Mouse (Mus musculus): ENCODE data around the gene Camta1. TPM values are rescaled to one million over a fixed set of nuclear protein-coding genes. Genes with fewer than 3 reads are reported as not detected.
A peak's percentile ranks its signal among the peaks of the same experiment; 100 is the strongest.

Camta1 gene
- polyA plus RNA-seq, 1 experiment from 2014 or later: 123 TPM

- H3K9me3 ChIP-seq (replicated peaks; ENCODE audit: control insufficient read depth, low read length): no peaks in the 10 kb centered on the region
- H3K27me3 ChIP-seq (replicated peaks; ENCODE audit: control insufficient read depth, insufficient read depth, low read length): no peaks in the 10 kb centered on the region
- H3K36me3 ChIP-seq (ENCODE audit: control insufficient read depth, insufficient read depth, low read length): 0 out of 2 replicates have a peak, but pooled peaks cover 2% of the 10 kb centered on the region
- ATAC-seq (no peak), DNase-seq (ENCODE audit: low spot score) (no peak)
- 60% methylated on average over 6 of the region's 6 CpGs for WGBS
- H3K27ac ChIP-seq (ENCODE audit: low read depth, low read length): no peak overlapping the region
- no peak overlapping the region for H3K4me2 ChIP-seq (ENCODE audit: low read length)
- no peak overlapping the region for H3K4me3 ChIP-seq (ENCODE audit: low read depth, low read length)
- H3K4me1 ChIP-seq (ENCODE audit: control insufficient read depth, insufficient read depth, low read length): no peaks in the 10 kb centered on the region
- no peak overlapping the region for H3K9ac ChIP-seq (ENCODE audit: low read length)
Measured at GRCm38 (mm10) chr4:151777451-151777850, 84.2 kb downstream of the Camta1 start.

- Histone ChIP-seq H3K4me3 (ENCODE audit: low read depth, low read length) (no peak overlapping the region), H3K4me1 (ENCODE audit: control insufficient read depth, insufficient read depth, low read length) (peaks cover 6% of the 10 kb centered on the region), H3K9me3 (replicated peaks; ENCODE audit: control insufficient read depth, low read length) (no peaks in the 10 kb centered on the region), H3K4me2 (ENCODE audit: low read length) (no peak overlapping the region), H3K27ac (ENCODE audit: low read depth, low read length) (no peak overlapping the region), H3K9ac (ENCODE audit: low read length) (no peak overlapping the region), H3K36me3 (ENCODE audit: control insufficient read depth, insufficient read depth, low read length) (no peaks in the 10 kb centered on the region), H3K27me3 (replicated peaks; ENCODE audit: control insufficient read depth, insufficient read depth, low read length) (no peaks in the 10 kb centered on the region)
- DNase-seq (ENCODE audit: low spot score) (no peak), ATAC-seq (no peak)
- WGBS: 87% methylated on average over 7 of the region's 7 CpGs
Measured at GRCm38 (mm10) chr4:151775441-151775840, 86.2 kb downstream of the Camta1 start.

- no peaks in the 10 kb centered on the region for H3K9me3 ChIP-seq (replicated peaks; ENCODE audit: control insufficient read depth, low read length)
- H3K9ac ChIP-seq (ENCODE audit: low read length): no peak overlapping the region
- no peaks in the 10 kb centered on the region for H3K36me3 ChIP-seq (ENCODE audit: control insufficient read depth, insufficient read depth, low read length)
- H3K4me2 ChIP-seq (ENCODE audit: low read length): no peak overlapping the region
- peaks cover 6% of the 10 kb centered on the region for H3K4me1 ChIP-seq (ENCODE audit: control insufficient read depth, insufficient read depth, low read length)
- no peaks in the 10 kb centered on the region for H3K27me3 ChIP-seq (replicated peaks; ENCODE audit: control insufficient read depth, insufficient read depth, low read length)
- ATAC-seq (no peak), DNase-seq (ENCODE audit: low spot score) (no peak)
- 93% methylated on average over 3 of the region's 3 CpGs for WGBS
- no peak overlapping the region; the same call in 1 of the 2 replicates for H3K27ac ChIP-seq (ENCODE audit: low read depth, low read length)
- no peak overlapping the region for H3K4me3 ChIP-seq (ENCODE audit: low read depth, low read length)
Measured at GRCm38 (mm10) chr4:151773651-151774050, 88.0 kb downstream of the Camta1 start.

- Histone ChIP-seq H3K4me1 (ENCODE audit: control insufficient read depth, insufficient read depth, low read length) (peaks cover 6% of the 10 kb centered on the region), H3K9me3 (replicated peaks; ENCODE audit: control insufficient read depth, low read length) (no peaks in the 10 kb centered on the region), H3K4me3 (ENCODE audit: low read depth, low read length) (no peak overlapping the region), H3K36me3 (ENCODE audit: control insufficient read depth, insufficient read depth, low read length) (no peaks in the 10 kb centered on the region), H3K9ac (ENCODE audit: low read length) (no peak overlapping the region), H3K4me2 (ENCODE audit: low read length) (no peak overlapping the region), H3K27ac (ENCODE audit: low read depth, low read length) (no peak overlapping the region; the same call in 1 of the 2 replicates), H3K27me3 (replicated peaks; ENCODE audit: control insufficient read depth, insufficient read depth, low read length) (no peaks in the 10 kb centered on the region)
- WGBS: 86% methylated on average over 5 of the region's 5 CpGs
- no peak for DNase-seq (ENCODE audit: low spot score)
- ATAC-seq: no peak
Measured at GRCm38 (mm10) chr4:151773007-151773406, 88.7 kb downstream of the Camta1 start.

GRCm38 (mm10) chr4:151770697-151771096, 91.0 kb downstream of the Camta1 start:
- Histone ChIP-seq H3K4me1 (ENCODE audit: control insufficient read depth, insufficient read depth, low read length) (peaks cover 11% of the 10 kb centered on the region), H3K27me3 (replicated peaks; ENCODE audit: control insufficient read depth, insufficient read depth, low read length) (no peaks in the 10 kb centered on the region), H3K27ac (ENCODE audit: low read depth, low read length) (no peak overlapping the region), H3K4me2 (ENCODE audit: low read length) (no peak overlapping the region), H3K36me3 (ENCODE audit: control insufficient read depth, insufficient read depth, low read length) (no peaks in the 10 kb centered on the region), H3K9ac (ENCODE audit: low read length) (no peak overlapping the region), H3K9me3 (replicated peaks; ENCODE audit: control insufficient read depth, low read length) (no peaks in the 10 kb centered on the region), H3K4me3 (ENCODE audit: low read depth, low read length) (no peak overlapping the region)
- 37% methylated on average over 5 of the region's 5 CpGs for WGBS
- ATAC-seq (no peak), DNase-seq (ENCODE audit: low spot score) (peak; percentile 32)

- Histone ChIP-seq H3K4me2 (ENCODE audit: low read length) (no peak overlapping the region), H3K27ac (ENCODE audit: low read depth, low read length) (no peak overlapping the region), H3K36me3 (ENCODE audit: control insufficient read depth, insufficient read depth, low read length) (no peaks in the 10 kb centered on the region), H3K9ac (ENCODE audit: low read length) (no peak overlapping the region), H3K4me1 (ENCODE audit: control insufficient read depth, insufficient read depth, low read length) (peaks cover 13% of the 10 kb centered on the region), H3K4me3 (ENCODE audit: low read depth, low read length) (no peak overlapping the region), H3K9me3 (replicated peaks; ENCODE audit: control insufficient read depth, low read length) (no peaks in the 10 kb centered on the region), H3K27me3 (replicated peaks; ENCODE audit: control insufficient read depth, insufficient read depth, low read length) (no peaks in the 10 kb centered on the region)
- 92% methylated on average over 4 of the region's 4 CpGs for whole genome bisulfite sequencing
- DNase-seq (ENCODE audit: low spot score) (no peak), ATAC-seq (no peak)
Measured at GRCm38 (mm10) chr4:151767786-151768185, 93.9 kb downstream of the Camta1 start.

- 92% methylated on average over 8 of the region's 8 CpGs for WGBS
- Histone ChIP-seq H3K27me3 (replicated peaks; ENCODE audit: control insufficient read depth, insufficient read depth, low read length) (no peaks in the 10 kb centered on the region), H3K36me3 (ENCODE audit: control insufficient read depth, insufficient read depth, low read length) (no peaks in the 10 kb centered on the region), H3K4me2 (ENCODE audit: low read length) (no peak overlapping the region), H3K9ac (ENCODE audit: low read length) (no peak overlapping the region), H3K27ac (ENCODE audit: low read depth, low read length) (no peak overlapping the region), H3K4me3 (ENCODE audit: low read depth, low read length) (no peak overlapping the region), H3K4me1 (ENCODE audit: control insufficient read depth, insufficient read depth, low read length) (peaks cover 13% of the 10 kb centered on the region), H3K9me3 (replicated peaks; ENCODE audit: control insufficient read depth, low read length) (no peaks in the 10 kb centered on the region)
- ATAC-seq (no peak), DNase-seq (ENCODE audit: low spot score) (no peak)
Measured at GRCm38 (mm10) chr4:151767361-151767760, 94.3 kb downstream of the Camta1 start.

GRCm38 (mm10) chr4:151765376-151765775, 96.3 kb downstream of the Camta1 start:
- DNase-seq (ENCODE audit: low spot score) (peak; percentile 67), ATAC-seq (peak; percentile 60; the same call in 1 of the 2 replicates)
- Histone ChIP-seq H3K9ac (ENCODE audit: low read length) (no peak overlapping the region), H3K4me3 (ENCODE audit: low read depth, low read length) (no peak overlapping the region), H3K4me2 (ENCODE audit: low read length) (no peak overlapping the region), H3K9me3 (replicated peaks; ENCODE audit: control insufficient read depth, low read length) (no peaks in the 10 kb centered on the region), H3K27me3 (replicated peaks; ENCODE audit: control insufficient read depth, insufficient read depth, low read length) (no peaks in the 10 kb centered on the region), H3K4me1 (ENCODE audit: control insufficient read depth, insufficient read depth, low read length) (0 out of 2 replicates have a peak, but pooled peaks cover 7% of the 10 kb centered on the region), H3K27ac (ENCODE audit: low read depth, low read length) (no peak overlapping the region), H3K36me3 (ENCODE audit: control insufficient read depth, insufficient read depth, low read length) (no peaks in the 10 kb centered on the region)
- 41% methylated on average over 4 of the region's 4 CpGs for WGBS

GRCm38 (mm10) chr4:151763928-151764327, 97.7 kb downstream of the Camta1 start:
- Histone ChIP-seq H3K9me3 (replicated peaks; ENCODE audit: control insufficient read depth, low read length) (no peaks in the 10 kb centered on the region), H3K27ac (ENCODE audit: low read depth, low read length) (no peak overlapping the region), H3K36me3 (ENCODE audit: control insufficient read depth, insufficient read depth, low read length) (no peaks in the 10 kb centered on the region), H3K4me1 (ENCODE audit: control insufficient read depth, insufficient read depth, low read length) (0 out of 2 replicates have a peak, but pooled peaks cover 7% of the 10 kb centered on the region), H3K4me3 (ENCODE audit: low read depth, low read length) (no peak overlapping the region), H3K9ac (ENCODE audit: low read length) (no peak overlapping the region), H3K4me2 (ENCODE audit: low read length) (no peak overlapping the region), H3K27me3 (replicated peaks; ENCODE audit: control insufficient read depth, insufficient read depth, low read length) (no peaks in the 10 kb centered on the region)
- ATAC-seq (no peak), DNase-seq (ENCODE audit: low spot score) (no peak)
- WGBS: 49% methylated on average over 6 of the region's 6 CpGs
